Comparison of ENCODE assay signal across 17 mouse cellular contexts in the genomic region with DNA sequence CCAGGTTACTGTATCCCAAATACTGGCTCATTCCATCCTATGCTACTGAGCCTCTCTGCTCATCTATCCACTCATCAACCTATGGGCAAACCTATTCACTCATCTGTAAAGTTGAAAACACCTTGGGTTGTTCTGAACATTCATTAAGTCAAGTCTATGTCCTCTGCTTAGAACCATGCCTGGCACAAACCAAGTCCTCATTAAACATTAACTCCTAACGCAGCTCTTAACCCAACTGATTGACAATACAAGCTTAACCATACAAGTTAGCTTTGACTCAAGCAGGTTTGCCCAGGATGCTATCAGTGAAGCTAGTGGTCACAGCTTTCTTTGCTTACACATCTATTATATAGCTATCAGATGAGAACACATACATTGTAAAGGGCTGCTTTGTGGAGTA.
"Had no signal": no experiment of that assay in that cellular context is flagged by ENCODE, and none has a peak within 500 bp of the region (broad histone marks: within the 10 kb centered on the region; RNA-seq: fewer than 3 reads in every experiment).

No protein-coding gene starts in this region.

- ATAC-seq: lung, postnatal 0 days; midbrain, embryonic 13.5 days; midbrain, embryonic 15.5 days had no signal

- H3K4me1 ChIP-seq: lung, embryonic 15.5 days; megakaryocyte, embryonic 14.5 days; midbrain, embryonic 13.5 days; midbrain, embryonic 15.5 days; neural tube, embryonic 12.5 days; stomach, embryonic 15.5 days had no signal

- H3K27me3 ChIP-seq: lung, embryonic 15.5 days; megakaryocyte, embryonic 14.5 days; midbrain, embryonic 13.5 days; midbrain, embryonic 15.5 days; neural tube, embryonic 12.5 days; stomach, embryonic 15.5 days had no signal

- H3K27ac ChIP-seq: lung, embryonic 15.5 days; macrophage; midbrain, embryonic 13.5 days; midbrain, embryonic 15.5 days; neural tube, embryonic 12.5 days; stomach, embryonic 15.5 days; stomach, postnatal 0 days had no signal

- H3K9ac ChIP-seq: lung, embryonic 15.5 days; midbrain, embryonic 13.5 days; midbrain, embryonic 15.5 days; neural tube, embryonic 12.5 days; stomach, embryonic 15.5 days had no signal

- H3K9me3 ChIP-seq: lung, embryonic 15.5 days; midbrain, embryonic 13.5 days; midbrain, embryonic 15.5 days; neural tube, embryonic 12.5 days; stomach, embryonic 15.5 days had no signal

- H3K36me3 ChIP-seq: lung, embryonic 15.5 days; midbrain, embryonic 13.5 days; midbrain, embryonic 15.5 days; neural tube, embryonic 12.5 days; stomach, embryonic 15.5 days had no signal

- H3K4me2 ChIP-seq: lung, embryonic 15.5 days; midbrain, embryonic 11.5 days; midbrain, embryonic 13.5 days; midbrain, embryonic 15.5 days; neural tube, embryonic 12.5 days; stomach, embryonic 15.5 days had no signal

- H3K4me3 ChIP-seq: lung, embryonic 15.5 days; megakaryocyte, embryonic 14.5 days; midbrain, embryonic 13.5 days; midbrain, embryonic 15.5 days; neural tube, embryonic 12.5 days; stomach, embryonic 15.5 days had no signal

- DNase-seq: lung, adult 2 months; lung, postnatal 14 days; lung, postnatal 36 days; right cerebral cortex, postnatal 14 days; thymus, adult 2 months; thymus, postnatal 25 days; thymus, postnatal 4 days had no signal
